Comparison of ENCODE assay signal across 28 mouse cellular contexts in the genomic region with DNA sequence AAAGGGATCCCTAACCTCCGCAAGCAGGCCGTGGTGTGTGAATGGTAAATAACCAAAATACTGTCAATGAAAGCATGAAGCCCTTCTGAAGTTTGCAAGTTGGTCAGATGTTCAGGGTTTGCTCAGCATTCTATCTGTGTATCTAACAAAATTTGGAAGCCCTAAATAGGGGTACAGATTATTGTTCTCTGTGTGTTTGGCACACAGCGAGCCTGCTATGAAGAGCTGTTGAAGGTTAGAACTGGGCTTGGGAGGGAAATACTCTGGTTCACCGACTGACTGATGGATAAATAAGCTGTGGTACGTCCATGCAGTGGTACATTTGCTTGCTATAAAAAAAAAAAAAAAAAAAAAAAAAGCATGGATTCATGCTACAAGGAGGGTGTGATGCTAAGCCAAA.
"Had no signal": no experiment of that assay in that cellular context is flagged by ENCODE, and none has a peak within 500 bp of the region (broad histone marks: within the 10 kb centered on the region; RNA-seq: fewer than 3 reads in every experiment).

No protein-coding gene starts in this region.

- H3K4me3 ChIP-seq: embryonic facial prominence, embryonic 10.5 days; embryonic facial prominence, embryonic 12.5 days; embryonic facial prominence, embryonic 13.5 days; embryonic facial prominence, embryonic 15.5 days; erythroblast, embryonic 14.5 days; forebrain, embryonic 10.5 days; forebrain, embryonic 12.5 days; forebrain, embryonic 13.5 days; forebrain, embryonic 15.5 days; gastrocnemius, adult 2 months; heart, adult 2 months had no signal

- H3K27me3 ChIP-seq: embryonic facial prominence, embryonic 12.5 days; embryonic facial prominence, embryonic 13.5 days; embryonic facial prominence, embryonic 15.5 days had no signal

- H3K27ac ChIP-seq: embryonic facial prominence, embryonic 10.5 days; embryonic facial prominence, embryonic 12.5 days; embryonic facial prominence, embryonic 13.5 days; embryonic facial prominence, embryonic 15.5 days; forebrain, embryonic 10.5 days; forebrain, embryonic 12.5 days; forebrain, embryonic 13.5 days; forebrain, embryonic 15.5 days; gastrocnemius, adult 2 months; heart, adult 2 months had no signal

- ATAC-seq: forebrain, embryonic 13.5 days; forebrain, embryonic 14.5 days; forebrain, embryonic 15.5 days; forebrain, embryonic 16.5 days; forebrain, postnatal 0 days had no signal

- H3K9ac ChIP-seq: embryonic facial prominence, embryonic 12.5 days; embryonic facial prominence, embryonic 13.5 days; embryonic facial prominence, embryonic 15.5 days; forebrain, embryonic 12.5 days; forebrain, embryonic 13.5 days; forebrain, embryonic 15.5 days; forebrain, postnatal 0 days had no signal

- DNase-seq: cerebellum, adult 2 months; cerebellum, adult 8-10 months; cerebellum, adult 9-10 months; cerebellum, adult 9-11 months; cerebellum, postnatal 10 days; cerebellum, postnatal 14 days; cerebellum, postnatal 25 days; cerebellum, postnatal 36 days; embryo, embryonic 11 days; forebrain, postnatal 0 days; gastrocnemius, adult 2 months; gastrocnemius, postnatal 10 days; gastrocnemius, postnatal 14 days; gastrocnemius, postnatal 25 days; gastrocnemius, postnatal 36 days; heart, adult 18-20 months; heart, adult 2 months had no signal

- H3K9me3 ChIP-seq: embryonic facial prominence, embryonic 12.5 days; embryonic facial prominence, embryonic 13.5 days; embryonic facial prominence, embryonic 15.5 days; forebrain, embryonic 12.5 days had no signal

- H3K4me2 ChIP-seq: embryonic facial prominence, embryonic 12.5 days; embryonic facial prominence, embryonic 13.5 days; embryonic facial prominence, embryonic 15.5 days; forebrain, embryonic 12.5 days; forebrain, embryonic 13.5 days; forebrain, embryonic 15.5 days had no signal

- H3K4me1 ChIP-seq: embryonic facial prominence, embryonic 12.5 days; embryonic facial prominence, embryonic 13.5 days; embryonic facial prominence, embryonic 15.5 days; forebrain, embryonic 12.5 days; forebrain, embryonic 13.5 days; forebrain, embryonic 15.5 days had no signal

- H3K36me3 ChIP-seq: embryonic facial prominence, embryonic 10.5 days; embryonic facial prominence, embryonic 12.5 days; embryonic facial prominence, embryonic 13.5 days; embryonic facial prominence, embryonic 15.5 days; forebrain, embryonic 10.5 days; forebrain, embryonic 12.5 days; forebrain, embryonic 15.5 days had no signal
